In the genomic region with DNA sequence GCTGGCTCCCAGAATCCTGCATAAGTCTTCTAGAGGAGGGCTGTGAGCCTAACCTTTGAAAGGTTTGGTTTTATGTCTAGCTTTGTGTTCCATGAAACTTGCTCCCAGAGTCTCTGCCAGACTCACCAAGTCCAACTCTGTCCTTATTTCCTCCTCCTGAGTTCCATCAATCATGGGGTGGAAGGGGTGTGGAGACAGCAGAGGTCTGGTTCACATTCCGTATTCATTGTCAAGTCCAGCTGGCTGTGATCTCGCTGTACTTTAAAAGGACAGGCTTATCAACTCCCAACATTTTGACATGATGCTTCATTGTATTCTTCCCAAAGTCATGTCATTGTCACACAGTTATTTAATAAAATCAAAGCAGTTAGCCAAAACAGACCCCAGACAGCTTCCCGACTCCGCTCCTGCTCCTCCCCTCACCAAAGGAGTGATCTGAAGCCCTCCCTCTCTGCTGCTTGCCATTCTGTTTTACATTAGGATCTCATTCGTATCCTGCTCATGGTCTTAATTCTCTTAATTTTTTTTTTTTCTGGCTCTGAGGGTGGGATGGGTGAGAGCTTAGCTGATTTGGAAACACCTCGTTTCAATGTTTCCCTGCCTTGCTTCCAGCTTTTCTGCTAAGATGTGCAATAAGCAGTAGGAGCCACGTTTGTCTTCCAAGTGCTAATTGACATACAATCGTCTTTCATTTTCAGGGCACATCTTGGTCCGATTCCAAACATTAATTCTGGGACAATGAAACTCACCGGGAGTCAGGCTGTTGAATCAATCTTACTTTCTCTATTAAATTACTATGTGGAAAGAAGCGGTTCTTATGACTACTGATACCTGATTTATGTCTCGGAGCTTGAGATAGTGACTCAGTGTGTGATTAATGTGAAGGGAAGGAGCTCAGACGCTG, we compare ENCODE assay signal across 11 mouse cellular contexts.
DNase-seq lines count a peak whose midpoint lies in the region; ATAC-seq and TF ChIP-seq lines count a peak whose summit lies in the region.
"Had no signal": no experiment of that assay in that cellular context is flagged by ENCODE, and none has a peak within 500 bp of the region (broad histone marks: within the 10 kb centered on the region; RNA-seq: fewer than 3 reads in every experiment).

No protein-coding gene starts in this region.

- no peak overlapping the region for H3K4me3 ChIP-seq in lung, postnatal 0 days (ENCODE audit: low read depth, low read length)
- no peak overlapping the region for H3K4me3 ChIP-seq in forebrain, embryonic 16.5 days (replicated peaks; ENCODE audit: low read length)
- H3K4me3 ChIP-seq: liver, embryonic 12.5 days had no signal

- no peak for TF ChIP-seq EP300 in lung, postnatal 0 days (IDR thresholded peaks at IDR 0.05)

- 41% methylated on average over 13 of the region's 13 CpGs for WGBS in lung, postnatal 0 days
- 18% methylated on average over 13 of the region's 13 CpGs for WGBS in forebrain, embryonic 16.5 days

- DNase-seq in heart, adult 18-20 months, result peak; percentile 23 to 45
- DNase-seq in heart, postnatal 36 days, result no peak
- DNase-seq in lung, postnatal 0 days (ENCODE audit: low spot score), result peak; percentile 48
- DNase-seq in lung, adult 18-20 months, result no peak
- DNase-seq in lung, postnatal 14 days, result peak; percentile 20
- DNase-seq in right cerebral cortex, postnatal 25 days, result no peak
- DNase-seq in adrenal gland, postnatal 36 days, result no peak
- DNase-seq: adrenal gland, adult 8-10 months; cerebellum, postnatal 36 days had no signal

- H3K27me3 ChIP-seq in lung, postnatal 0 days (replicated peaks; ENCODE audit: insufficient read depth, low read length), result no peaks in the 10 kb centered on the region
- no peaks in the 10 kb centered on the region for H3K27me3 ChIP-seq in forebrain, embryonic 16.5 days (replicated peaks; ENCODE audit: control insufficient read depth, insufficient read depth, low read length)
- H3K27me3 ChIP-seq: liver, embryonic 12.5 days had no signal

- ATAC-seq in lung, postnatal 0 days, result peak; percentile 32
- ATAC-seq in forebrain, embryonic 16.5 days, result peak; percentile 43
- ATAC-seq: liver, embryonic 12.5 days had no signal

- H3K9ac ChIP-seq in lung, postnatal 0 days (replicated peaks; ENCODE audit: low read depth), result no peak overlapping the region
- no peak overlapping the region for H3K9ac ChIP-seq in forebrain, embryonic 16.5 days (replicated peaks; ENCODE audit: low read depth, low read length)
- H3K9ac ChIP-seq: liver, embryonic 12.5 days had no signal

- H3K36me3 ChIP-seq in lung, postnatal 0 days (ENCODE audit: insufficient read depth, low read length), result no peaks in the 10 kb centered on the region
- H3K36me3 ChIP-seq in forebrain, embryonic 16.5 days (ENCODE audit: control insufficient read depth, insufficient read depth), result no peaks in the 10 kb centered on the region
- H3K36me3 ChIP-seq: liver, embryonic 12.5 days had no signal

- no peaks in the 10 kb centered on the region for H3K9me3 ChIP-seq in lung, postnatal 0 days (ENCODE audit: low read length)
- H3K9me3 ChIP-seq in forebrain, embryonic 16.5 days (ENCODE audit: control insufficient read depth, low read length), result no peaks in the 10 kb centered on the region
- H3K9me3 ChIP-seq: liver, embryonic 12.5 days had no signal

- TF ChIP-seq CTCF in lung, postnatal 0 days (IDR thresholded peaks at IDR 0.05), result no peak

- H3K4me1 ChIP-seq in lung, postnatal 0 days (ENCODE audit: insufficient read depth, low read depth, low read length), result no peaks in the 10 kb centered on the region; the same call in 1 of the 2 replicates
- peaks cover 17% of the 10 kb centered on the region for H3K4me1 ChIP-seq in forebrain, embryonic 16.5 days (replicated peaks; ENCODE audit: control insufficient read depth, insufficient read depth, low read length)
- H3K4me1 ChIP-seq: liver, embryonic 12.5 days had no signal

- no peak overlapping the region for H3K4me2 ChIP-seq in lung, postnatal 0 days (replicated peaks; ENCODE audit: low read depth, low read length)
- H3K4me2 ChIP-seq in forebrain, embryonic 16.5 days (ENCODE audit: low read length), result peak overlapping the region; percentile 30
- H3K4me2 ChIP-seq: liver, embryonic 12.5 days had no signal

- no peak overlapping the region for H3K27ac ChIP-seq in lung, postnatal 0 days (ENCODE audit: low read length)
- peak overlapping the region; percentile 53 for H3K27ac ChIP-seq in forebrain, embryonic 16.5 days (ENCODE audit: low read length)
- H3K27ac ChIP-seq: liver, embryonic 12.5 days had no signal

- intact Hi-C loops in heart, postnatal 36 days (cut with DNase I), result no loop called here

Comparison
In these comparisons a context has a peak if more than half of its experiments do, and no peak if none do; other contexts are left out.
1. DNase-seq: peak in heart, adult 18-20 months (2 of 2), lung, postnatal 0 days (single experiment) and lung, postnatal 14 days (single experiment); none in heart, postnatal 36 days (0 of 2), lung, adult 18-20 months (0 of 2), right cerebral cortex, postnatal 25 days (single experiment) and adrenal gland, postnatal 36 days (0 of 2).